Mouse (Mus musculus) intestine, embryonic 14.5 days (tissue): ENCODE measurements around the gene Cacybp. TPM values are rescaled to one million over a fixed set of nuclear protein-coding genes. Genes with fewer than 3 reads are reported as not detected.

Experiments used
- ATAC-seq: fragments of 200-750 bp; cut with Nextera tagmentation; replicated peaks from 2 replicates; pipeline ENCODE4 v1.8.0; 2017; ENCODE audit warnings: low read depth, moderate number of reproducible peaks, moderate TSS enrichment, moderate library complexity; ENCODE audit not compliant: low FRiP score, low TSS enrichment
- DNase-seq: peaks from one replicate; pipeline ENCODE4 v3.0.0-alpha.2; 2018; ENCODE audit warnings: low spot score
- H3K27ac ChIP-seq: fragments of 300-500 bp; sonication (generic); 2 replicates; pipeline ENCODE4 v1.5.1; 2014; ENCODE audit warnings: low read depth, mild to moderate bottlenecking, control low read depth
- H3K27me3 ChIP-seq: fragments of 300-500 bp; sonication (generic); replicated peaks from 2 replicates; pipeline ENCODE4 v1.6.1; 2014; ENCODE audit warnings: low read length, control low read depth; ENCODE audit not compliant: control insufficient read depth, insufficient read depth
- H3K36me3 ChIP-seq: fragments of 300-500 bp; sonication (generic); 2 replicates; pipeline ENCODE4 v1.6.1; 2014; ENCODE audit warnings: low read length, control low read depth; ENCODE audit not compliant: control insufficient read depth, insufficient read depth
- H3K4me1 ChIP-seq: fragments of 300-500 bp; sonication (generic); replicated peaks from 2 replicates; pipeline ENCODE4 v1.6.1; 2014; ENCODE audit warnings: low read length, control low read depth, mixed read lengths; ENCODE audit not compliant: control insufficient read depth, insufficient read depth
- H3K4me2 ChIP-seq: fragments of 300-500 bp; sonication (generic); 2 replicates; pipeline ENCODE4 v1.6.1; 2014; ENCODE audit warnings: low read length
- H3K4me3 ChIP-seq: fragments of 300-500 bp; sonication (generic); 2 replicates; pipeline ENCODE4 v1.5.1; 2014; ENCODE audit warnings: low read depth, low read length, control low read depth, mixed read lengths
- H3K9ac ChIP-seq: fragments of 300-500 bp; sonication (generic); 2 replicates; pipeline ENCODE4 v1.6.1; 2014; ENCODE audit warnings: mild to moderate bottlenecking, low read length
- H3K9me3 ChIP-seq: fragments of 300-500 bp; sonication (generic); 2 replicates; pipeline ENCODE4 v1.6.1; 2016; ENCODE audit warnings: low read length, control low read depth; ENCODE audit not compliant: control insufficient read depth
- WGBS: fragments of 180-500 bp; shearing (Covaris S2); extraction: QIAGEN DNeasy Blood & Tissue Kit; methylation state at CpG from one replicate; pipeline ENCODE4 v1.1.7; 2014; 5-methylcytosine and 5-hydroxymethylcytosine counted together
- polyA plus RNA-seq: library from polyadenylated mRNA; unstranded; fragments of >200 nt; fragmentation: Nextera tagmentation; extraction: Ambion mirVana; gene quantifications from 2 replicates; pipeline ENCODE4 v1.2.1, GENCODE M21; 2014

Gene Cacybp
- polyA plus RNA-seq, 1 experiment from 2014 or later = 235 TPM

- DNase-seq (no peak), ATAC-seq (no peak)
- H3K27ac ChIP-seq = no peak overlapping the region
- H3K4me3 ChIP-seq = no peak overlapping the region
- H3K4me2 ChIP-seq = no peak overlapping the region
- no peaks in the 10 kb centered on the region for H3K9me3 ChIP-seq
- no peak overlapping the region for H3K9ac ChIP-seq
- H3K4me1 ChIP-seq = no peaks in the 10 kb centered on the region
- no peaks in the 10 kb centered on the region for H3K36me3 ChIP-seq
- H3K27me3 ChIP-seq = no peaks in the 10 kb centered on the region
- WGBS = 94% methylated on average over 3 of the region's 3 CpGs
Measured at GRCm38 (mm10) chr1:160232113-160232512, 19.4 kb upstream of the Cacybp start.

- WGBS = 31% methylated on average over 4 of the region's 4 CpGs
- Histone ChIP-seq H3K27ac (no peak overlapping the region), H3K4me1 (no peaks in the 10 kb centered on the region), H3K4me2 (no peak overlapping the region), H3K4me3 (no peak overlapping the region), H3K36me3 (no peaks in the 10 kb centered on the region), H3K27me3 (no peaks in the 10 kb centered on the region), H3K9ac (no peak overlapping the region), H3K9me3 (no peaks in the 10 kb centered on the region)
- DNase-seq (no peak), ATAC-seq (no peak)
Measured at GRCm38 (mm10) chr1:160231013-160231412, 18.3 kb upstream of the Cacybp start.

- Histone ChIP-seq H3K9me3 (no peaks in the 10 kb centered on the region), H3K9ac (no peak overlapping the region), H3K27ac (no peak overlapping the region), H3K4me2 (no peak overlapping the region), H3K27me3 (no peaks in the 10 kb centered on the region), H3K4me1 (no peaks in the 10 kb centered on the region), H3K36me3 (no peaks in the 10 kb centered on the region), H3K4me3 (no peak overlapping the region)
- ATAC-seq (no peak), DNase-seq (no peak)
Measured at GRCm38 (mm10) chr1:160227850-160228249, 15.2 kb upstream of the Cacybp start.

GRCm38 (mm10) chr1:160227196-160227595 is 14.5 kb upstream of the Cacybp start:
- WGBS = 89% methylated on average over 4 of the region's 4 CpGs
- DNase-seq (no peak), ATAC-seq (no peak)
- no peak overlapping the region for H3K27ac ChIP-seq
- no peak overlapping the region for H3K4me2 ChIP-seq
- H3K9me3 ChIP-seq = no peaks in the 10 kb centered on the region
- no peak overlapping the region for H3K9ac ChIP-seq
- H3K4me1 ChIP-seq = no peaks in the 10 kb centered on the region
- H3K36me3 ChIP-seq = no peaks in the 10 kb centered on the region
- H3K4me3 ChIP-seq = no peak overlapping the region
- H3K27me3 ChIP-seq = no peaks in the 10 kb centered on the region

GRCm38 (mm10) chr1:160224093-160224492 is 11.4 kb upstream of the Cacybp start:
- no peaks in the 10 kb centered on the region for H3K9me3 ChIP-seq
- no peak overlapping the region for H3K27ac ChIP-seq
- H3K27me3 ChIP-seq = no peaks in the 10 kb centered on the region
- H3K4me3 ChIP-seq = no peak overlapping the region
- no peak for DNase-seq
- no peak for ATAC-seq
- whole genome bisulfite sequencing = 46% methylated on average over 2 of the region's 2 CpGs
- no peak overlapping the region for H3K4me2 ChIP-seq
- no peaks in the 10 kb centered on the region for H3K36me3 ChIP-seq
- no peaks in the 10 kb centered on the region for H3K4me1 ChIP-seq
- no peak overlapping the region for H3K9ac ChIP-seq

- ATAC-seq = no peak
- no peak overlapping the region for H3K9ac ChIP-seq
- no peak overlapping the region for H3K4me3 ChIP-seq
- no peaks in the 10 kb centered on the region for H3K27me3 ChIP-seq
- DNase-seq = no peak
- no peaks in the 10 kb centered on the region for H3K36me3 ChIP-seq
- WGBS = 92% methylated on average over 3 of the region's 3 CpGs
- H3K4me1 ChIP-seq = no peaks in the 10 kb centered on the region
- H3K9me3 ChIP-seq = no peaks in the 10 kb centered on the region
- no peak overlapping the region for H3K4me2 ChIP-seq
- H3K27ac ChIP-seq = no peak overlapping the region
Measured at GRCm38 (mm10) chr1:160217898-160218297, 5.2 kb upstream of the Cacybp start.

GRCm38 (mm10) chr1:160214171-160214570 is 1.5 kb upstream of the Cacybp start:
- H3K4me2 ChIP-seq = no peak overlapping the region; the same call in 1 of the 2 replicates
- H3K36me3 ChIP-seq = 0 out of 2 replicates have a peak, but pooled peaks cover 1% of the 10 kb centered on the region
- H3K4me3 ChIP-seq = no peak overlapping the region
- peaks cover 8% of the 10 kb centered on the region for H3K4me1 ChIP-seq
- no peak overlapping the region for H3K27ac ChIP-seq
- DNase-seq = no peak
- no peak overlapping the region for H3K9ac ChIP-seq
- no peak for ATAC-seq
- H3K9me3 ChIP-seq = no peaks in the 10 kb centered on the region
- H3K27me3 ChIP-seq = no peaks in the 10 kb centered on the region
- 88% methylated on average over 7 of the region's 7 CpGs for WGBS

- DNase-seq = no peak
- under 1% methylated on average over 45 of the region's 45 CpGs for WGBS
- Histone ChIP-seq H3K27ac (peak overlapping the region; percentile 99), H3K27me3 (no peaks in the 10 kb centered on the region), H3K9ac (peak overlapping the region; percentile 86), H3K36me3 (peaks cover 15% of the 10 kb centered on the region), H3K9me3 (no peaks in the 10 kb centered on the region), H3K4me2 (peak overlapping the region; percentile 72), H3K4me3 (peak overlapping the region; percentile 78), H3K4me1 (peaks cover 8% of the 10 kb centered on the region)
- ATAC-seq = peak; percentile 79
Measured at GRCm38 (mm10) chr1:160212123-160212691, 468 bp downstream of the Cacybp start.

GRCm38 (mm10) chr1:160211597-160212122 is 1.0 kb downstream of the Cacybp start:
- no peak for DNase-seq
- Histone ChIP-seq H3K4me2 (peak overlapping the region; percentile 72), H3K27ac (peak overlapping the region; percentile 99; the same call in 1 of the 2 replicates), H3K4me1 (peaks cover 8% of the 10 kb centered on the region), H3K27me3 (no peaks in the 10 kb centered on the region), H3K9me3 (no peaks in the 10 kb centered on the region), H3K4me3 (peak overlapping the region; percentile 78), H3K9ac (peak overlapping the region; percentile 86), H3K36me3 (peaks cover 20% of the 10 kb centered on the region)
- no peak for ATAC-seq
- WGBS = 1% methylated on average over 8 of the region's 8 CpGs
